Mouse (Mus musculus): ENCODE results near the gene Cfap77. TPM values are rescaled to one million over a fixed set of nuclear protein-coding genes. Genes with fewer than 3 reads are reported as not detected.

Gene Cfap77
- polyA plus RNA-seq, 1 experiment, result 0.31 TPM

- Histone ChIP-seq H3K36me3 (ENCODE audit: control insufficient read depth, insufficient read depth, low read length) (no peaks in the 10 kb centered on the region), H3K27me3 (replicated peaks; ENCODE audit: control insufficient read depth, insufficient read depth, low read length) (0 out of 2 replicates have a peak, but pooled peaks cover 1% of the 10 kb centered on the region), H3K4me1 (ENCODE audit: control insufficient read depth, insufficient read depth, low read length) (no peaks in the 10 kb centered on the region; the same call in 1 of the 2 replicates), H3K4me3 (ENCODE audit: insufficient read depth, low read depth, low read length) (no peak overlapping the region), H3K27ac (ENCODE audit: insufficient read depth, low read depth, low read length) (no peak overlapping the region)
- DNase-seq, result no peak
- WGBS, result 26% methylated on average over 3 of the region's 3 CpGs
- TF ChIP-seq CTCF (conservative IDR thresholded peaks at IDR 0.05; ENCODE audit: insufficient read depth, insufficient read length, low read depth, low read length) (no peak), POLR2A (IDR thresholded peaks at IDR 0.05; ENCODE audit: low read depth, low read length) (no peak)
Measured at GRCm38 (mm10) chr2:28910877-28911276, 144.0 kb downstream of the Cfap77 start.

GRCm38 (mm10) chr2:28909818-28910710 is 144.8 kb downstream of the Cfap77 start:
- Histone ChIP-seq H3K4me3 (ENCODE audit: insufficient read depth, low read depth, low read length) (peak overlapping the region; percentile 6; the same call in 1 of the 2 replicates), H3K36me3 (ENCODE audit: control insufficient read depth, insufficient read depth, low read length) (no peaks in the 10 kb centered on the region), H3K27me3 (replicated peaks; ENCODE audit: control insufficient read depth, insufficient read depth, low read length) (0 out of 2 replicates have a peak, but pooled peaks cover 1% of the 10 kb centered on the region), H3K27ac (ENCODE audit: insufficient read depth, low read depth, low read length) (no peak overlapping the region), H3K4me1 (ENCODE audit: control insufficient read depth, insufficient read depth, low read length) (no peaks in the 10 kb centered on the region; the same call in 1 of the 2 replicates)
- 12% methylated on average over 25 of the region's 25 CpGs for WGBS
- TF ChIP-seq POLR2A (IDR thresholded peaks at IDR 0.05; ENCODE audit: low read depth, low read length) (no peak), CTCF (conservative IDR thresholded peaks at IDR 0.05; ENCODE audit: insufficient read depth, insufficient read length, low read depth, low read length) (no peak)
- DNase-seq, result peak; percentile 54

GRCm38 (mm10) chr2:28909186-28909817 is 145.6 kb downstream of the Cfap77 start:
- no peaks in the 10 kb centered on the region for H3K36me3 ChIP-seq (ENCODE audit: control insufficient read depth, insufficient read depth, low read length)
- no peaks in the 10 kb centered on the region; the same call in 1 of the 2 replicates for H3K4me1 ChIP-seq (ENCODE audit: control insufficient read depth, insufficient read depth, low read length)
- TF ChIP-seq POLR2A (IDR thresholded peaks at IDR 0.05; ENCODE audit: low read depth, low read length), result no peak
- TF ChIP-seq CTCF (conservative IDR thresholded peaks at IDR 0.05; ENCODE audit: insufficient read depth, insufficient read length, low read depth, low read length), result no peak
- H3K27ac ChIP-seq (ENCODE audit: insufficient read depth, low read depth, low read length), result no peak overlapping the region
- peak overlapping the region; percentile 6; the same call in 1 of the 2 replicates for H3K4me3 ChIP-seq (ENCODE audit: insufficient read depth, low read depth, low read length)
- WGBS, result 4% methylated on average over 40 of the region's 41 CpGs
- DNase-seq, result no peak
- H3K27me3 ChIP-seq (replicated peaks; ENCODE audit: control insufficient read depth, insufficient read depth, low read length), result 0 out of 2 replicates have a peak, but pooled peaks cover 1% of the 10 kb centered on the region

GRCm38 (mm10) chr2:28908389-28909153 is 146.3 kb downstream of the Cfap77 start:
- no peak for TF ChIP-seq CTCF (conservative IDR thresholded peaks at IDR 0.05; ENCODE audit: insufficient read depth, insufficient read length, low read depth, low read length)
- no peak for TF ChIP-seq POLR2A (IDR thresholded peaks at IDR 0.05; ENCODE audit: low read depth, low read length)
- WGBS, result 3% methylated on average over 39 of the region's 39 CpGs
- H3K27me3 ChIP-seq (replicated peaks; ENCODE audit: control insufficient read depth, insufficient read depth, low read length), result 0 out of 2 replicates have a peak, but pooled peaks cover 1% of the 10 kb centered on the region
- DNase-seq, result peak; percentile 34
- H3K36me3 ChIP-seq (ENCODE audit: control insufficient read depth, insufficient read depth, low read length), result no peaks in the 10 kb centered on the region
- H3K4me3 ChIP-seq (ENCODE audit: insufficient read depth, low read depth, low read length), result peak overlapping the region; percentile 2; the same call in 1 of the 2 replicates
- H3K27ac ChIP-seq (ENCODE audit: insufficient read depth, low read depth, low read length), result no peak overlapping the region
- no peaks in the 10 kb centered on the region; the same call in 1 of the 2 replicates for H3K4me1 ChIP-seq (ENCODE audit: control insufficient read depth, insufficient read depth, low read length)

- Histone ChIP-seq H3K27ac (ENCODE audit: insufficient read depth, low read depth, low read length) (no peak overlapping the region), H3K27me3 (replicated peaks; ENCODE audit: control insufficient read depth, insufficient read depth, low read length) (0 out of 2 replicates have a peak, but pooled peaks cover 1% of the 10 kb centered on the region), H3K36me3 (ENCODE audit: control insufficient read depth, insufficient read depth, low read length) (no peaks in the 10 kb centered on the region), H3K4me3 (ENCODE audit: insufficient read depth, low read depth, low read length) (no peak overlapping the region), H3K4me1 (ENCODE audit: control insufficient read depth, insufficient read depth, low read length) (no peaks in the 10 kb centered on the region; the same call in 1 of the 2 replicates)
- DNase-seq, result no peak
- TF ChIP-seq CTCF (conservative IDR thresholded peaks at IDR 0.05; ENCODE audit: insufficient read depth, insufficient read length, low read depth, low read length) (no peak), POLR2A (IDR thresholded peaks at IDR 0.05; ENCODE audit: low read depth, low read length) (no peak)
- 25% methylated on average over 10 of the region's 10 CpGs for WGBS
Measured at GRCm38 (mm10) chr2:28907691-28908388, 147.0 kb downstream of the Cfap77 start.

GRCm38 (mm10) chr2:28905561-28905960 is 149.3 kb downstream of the Cfap77 start:
- 0 out of 2 replicates have a peak, but pooled peaks cover 1% of the 10 kb centered on the region for H3K27me3 ChIP-seq (replicated peaks; ENCODE audit: control insufficient read depth, insufficient read depth, low read length)
- H3K4me3 ChIP-seq (ENCODE audit: insufficient read depth, low read depth, low read length), result no peak overlapping the region
- no peak for TF ChIP-seq CTCF (conservative IDR thresholded peaks at IDR 0.05; ENCODE audit: insufficient read depth, insufficient read length, low read depth, low read length)
- no peak for TF ChIP-seq POLR2A (IDR thresholded peaks at IDR 0.05; ENCODE audit: low read depth, low read length)
- H3K36me3 ChIP-seq (ENCODE audit: control insufficient read depth, insufficient read depth, low read length), result no peaks in the 10 kb centered on the region
- DNase-seq, result peak; percentile 75
- 44% methylated on average over 4 of the region's 4 CpGs for WGBS
- no peak overlapping the region for H3K27ac ChIP-seq (ENCODE audit: insufficient read depth, low read depth, low read length)
- no peaks in the 10 kb centered on the region; the same call in 1 of the 2 replicates for H3K4me1 ChIP-seq (ENCODE audit: control insufficient read depth, insufficient read depth, low read length)

Measured in kidney, adult 2 months (tissue).